Mouse (Mus musculus) neural tube, embryonic 12.5 days (tissue): ENCODE data around the gene Stxbp1. TPM values are rescaled to one million over a fixed set of nuclear protein-coding genes. Genes with fewer than 3 reads are reported as not detected.

Experiments used
- ATAC-seq: fragments of 200-750 bp; cut with Nextera tagmentation; 2 replicates; pipeline ENCODE4 v1.8.0; 2017; ENCODE audit warnings: low read depth, mild to moderate bottlenecking, moderate TSS enrichment, moderate library complexity; ENCODE audit not compliant: low FRiP score
- H3K27ac ChIP-seq: fragments of 300-500 bp; sonication (generic); 2 replicates; pipeline ENCODE4 v1.5.1; 2016
- H3K27me3 ChIP-seq: fragments of 300-500 bp; sonication (generic); replicated peaks from 2 replicates; pipeline ENCODE4 v1.6.1; 2016; ENCODE audit warnings: mild to moderate bottlenecking
- H3K36me3 ChIP-seq: fragments of 300-500 bp; sonication (generic); 2 replicates; pipeline ENCODE4 v1.6.1; 2016; ENCODE audit warnings: mild to moderate bottlenecking
- H3K4me1 ChIP-seq: fragments of 300-500 bp; sonication (generic); 2 replicates; pipeline ENCODE4 v1.6.1; 2016
- H3K4me2 ChIP-seq: fragments of 300-500 bp; sonication (generic); replicated peaks from 2 replicates; pipeline ENCODE4 v1.6.1; 2016; ENCODE audit warnings: mild to moderate bottlenecking
- H3K4me3 ChIP-seq: fragments of 300-500 bp; sonication (generic); 2 replicates; pipeline ENCODE4 v1.5.1; 2016
- H3K9ac ChIP-seq: fragments of 300-500 bp; sonication (generic); 2 replicates; pipeline ENCODE4 v1.6.1; 2016; ENCODE audit warnings: mild to moderate bottlenecking
- H3K9me3 ChIP-seq: fragments of 300-500 bp; sonication (generic); 2 replicates; pipeline ENCODE4 v1.6.1; 2016; ENCODE audit warnings: mild to moderate bottlenecking
- WGBS: fragments of 180-500 bp; shearing (Covaris S2); methylation state at CpG from one replicate; pipeline ENCODE4 v1.1.7; 2016; 5-methylcytosine and 5-hydroxymethylcytosine counted together
- polyA plus RNA-seq: library from polyadenylated mRNA; unstranded; fragments of >200 nt; fragmentation: Nextera tagmentation; extraction: Ambion mirVana; gene quantifications from 2 replicates; pipeline ENCODE4 v1.2.1, GENCODE M21; 2016

Gene Stxbp1
- polyA plus RNA-seq, 1 experiment from 2014 or later, result 130 TPM

GRCm38 (mm10) chr2:32881054-32881453 lies 34.0 kb upstream of the Stxbp1 start:
- H3K9ac ChIP-seq, result no peak overlapping the region
- 0 out of 2 replicates have a peak overlapping the region, but pooled peaks have one; percentile 12 for H3K27ac ChIP-seq
- ATAC-seq, result no peak
- WGBS, result 35% methylated on average over 6 of the region's 6 CpGs
- no peaks in the 10 kb centered on the region for H3K27me3 ChIP-seq
- H3K9me3 ChIP-seq, result no peaks in the 10 kb centered on the region
- peaks cover 84% of the 10 kb centered on the region for H3K4me1 ChIP-seq
- peak overlapping the region; percentile 1 for H3K4me2 ChIP-seq
- H3K4me3 ChIP-seq, result no peak overlapping the region
- no peaks in the 10 kb centered on the region for H3K36me3 ChIP-seq

GRCm38 (mm10) chr2:32879593-32879992 lies 32.5 kb upstream of the Stxbp1 start:
- WGBS, result 86% methylated on average over 5 of the region's 5 CpGs
- Histone ChIP-seq H3K27ac (no peak overlapping the region), H3K4me3 (no peak overlapping the region), H3K4me1 (peaks cover 85% of the 10 kb centered on the region), H3K9ac (no peak overlapping the region), H3K9me3 (no peaks in the 10 kb centered on the region), H3K36me3 (no peaks in the 10 kb centered on the region), H3K4me2 (peak overlapping the region; percentile 91; the same call in 1 of the 2 replicates), H3K27me3 (no peaks in the 10 kb centered on the region)
- no peak for ATAC-seq

- Histone ChIP-seq H3K9ac (0 out of 2 replicates have a peak overlapping the region, but pooled peaks have one; percentile 33), H3K4me1 (peaks cover 83% of the 10 kb centered on the region), H3K27ac (no peak overlapping the region), H3K36me3 (no peaks in the 10 kb centered on the region), H3K4me2 (peak overlapping the region; percentile 91), H3K27me3 (no peaks in the 10 kb centered on the region), H3K4me3 (peak overlapping the region; percentile 79; the same call in 1 of the 2 replicates), H3K9me3 (no peaks in the 10 kb centered on the region)
- WGBS, result 71% methylated on average over 3 of the region's 3 CpGs
- no peak for ATAC-seq
Measured at GRCm38 (mm10) chr2:32878396-32878795, 31.4 kb upstream of the Stxbp1 start.

- WGBS, result 62% methylated on average over 6 of the region's 6 CpGs
- Histone ChIP-seq H3K36me3 (no peaks in the 10 kb centered on the region), H3K9me3 (no peaks in the 10 kb centered on the region), H3K4me1 (peaks cover 81% of the 10 kb centered on the region), H3K9ac (0 out of 2 replicates have a peak overlapping the region, but pooled peaks have one; percentile 33), H3K4me2 (peak overlapping the region; percentile 91), H3K27me3 (no peaks in the 10 kb centered on the region), H3K4me3 (peak overlapping the region; percentile 79), H3K27ac (no peak overlapping the region)
- ATAC-seq, result no peak
Measured at GRCm38 (mm10) chr2:32877761-32878393, 30.8 kb upstream of the Stxbp1 start.

- H3K27me3 ChIP-seq, result no peaks in the 10 kb centered on the region
- H3K27ac ChIP-seq, result no peak overlapping the region
- no peaks in the 10 kb centered on the region for H3K36me3 ChIP-seq
- peak overlapping the region; percentile 93 for H3K9ac ChIP-seq
- no peaks in the 10 kb centered on the region for H3K9me3 ChIP-seq
- no peak for ATAC-seq
- peak overlapping the region; percentile 79 for H3K4me3 ChIP-seq
- H3K4me2 ChIP-seq, result peak overlapping the region; percentile 91
- 36% methylated on average over 5 of the region's 5 CpGs for WGBS
- H3K4me1 ChIP-seq, result peaks cover 75% of the 10 kb centered on the region
Measured at GRCm38 (mm10) chr2:32877303-32877702, 30.3 kb upstream of the Stxbp1 start.

GRCm38 (mm10) chr2:32876490-32877302 lies 29.7 kb upstream of the Stxbp1 start:
- ATAC-seq, result peak; percentile 8
- Histone ChIP-seq H3K9ac (peak overlapping the region; percentile 93), H3K4me2 (peak overlapping the region; percentile 91), H3K9me3 (no peaks in the 10 kb centered on the region), H3K27me3 (no peaks in the 10 kb centered on the region), H3K27ac (peak overlapping the region; percentile 66; the same call in 1 of the 2 replicates), H3K4me1 (peaks cover 70% of the 10 kb centered on the region), H3K36me3 (no peaks in the 10 kb centered on the region), H3K4me3 (peak overlapping the region; percentile 79)
- 4% methylated on average over 20 of the region's 20 CpGs for WGBS

GRCm38 (mm10) chr2:32875675-32876489 lies 28.8 kb upstream of the Stxbp1 start, which contains the start of gene Fam129b:
Gene Fam129b, plus strand, starts transcription at chr2:32876114.
- peak; percentile 89 for ATAC-seq
- Histone ChIP-seq H3K27me3 (no peaks in the 10 kb centered on the region), H3K4me2 (peak within 1 kb of the TSS; percentile 91), H3K27ac (peak within 1 kb of the TSS; percentile 66), H3K36me3 (no peaks in the 10 kb centered on the region), H3K4me1 (peaks cover 62% of the 10 kb centered on the region), H3K9me3 (no peaks in the 10 kb centered on the region), H3K4me3 (peak within 1 kb of the TSS; percentile 79), H3K9ac (peak within 1 kb of the TSS; percentile 93)
- WGBS, result under 1% methylated on average over 68 of the region's 68 CpGs

- Histone ChIP-seq H3K4me1 (peaks cover 54% of the 10 kb centered on the region), H3K27ac (peak overlapping the region; percentile 66), H3K9ac (peak overlapping the region; percentile 93), H3K36me3 (no peaks in the 10 kb centered on the region), H3K4me3 (peak overlapping the region; percentile 79), H3K4me2 (peak overlapping the region; percentile 91), H3K27me3 (no peaks in the 10 kb centered on the region), H3K9me3 (no peaks in the 10 kb centered on the region)
- peak; percentile 8; the same call in 1 of the 2 replicates for ATAC-seq
- 19% methylated on average over 15 of the region's 15 CpGs for WGBS
Measured at GRCm38 (mm10) chr2:32874951-32875674, 28.1 kb upstream of the Stxbp1 start.

GRCm38 (mm10) chr2:32874070-32874469 lies 27.0 kb upstream of the Stxbp1 start:
- Histone ChIP-seq H3K36me3 (no peaks in the 10 kb centered on the region), H3K4me3 (0 out of 2 replicates have a peak overlapping the region, but pooled peaks have one; percentile 79), H3K27ac (no peak overlapping the region), H3K4me1 (peaks cover 44% of the 10 kb centered on the region), H3K4me2 (peak overlapping the region; percentile 91), H3K9ac (0 out of 2 replicates have a peak overlapping the region, but pooled peaks have one; percentile 93), H3K9me3 (no peaks in the 10 kb centered on the region), H3K27me3 (no peaks in the 10 kb centered on the region)
- no peak for ATAC-seq
- WGBS, result 72% methylated on average over 3 of the region's 3 CpGs

GRCm38 (mm10) chr2:32870275-32871100 lies 23.4 kb upstream of the Stxbp1 start:
- Histone ChIP-seq H3K4me2 (no peak overlapping the region), H3K9ac (no peak overlapping the region), H3K4me1 (peaks cover 19% of the 10 kb centered on the region), H3K36me3 (no peaks in the 10 kb centered on the region), H3K27ac (no peak overlapping the region), H3K9me3 (no peaks in the 10 kb centered on the region), H3K27me3 (no peaks in the 10 kb centered on the region), H3K4me3 (no peak overlapping the region)
- ATAC-seq, result no peak
- 46% methylated on average over 8 of the region's 8 CpGs for WGBS
